Mouse (Mus musculus): ENCODE measurements around the gene Gm16181. TPM values are rescaled to one million over a fixed set of nuclear protein-coding genes. Genes with fewer than 3 reads are reported as not detected.

Gm16181 gene
- total RNA-seq, 4 experiments from 2014 or later = not detected

GRCm38 (mm10) chr17:35249451-35250197 is 29.0 kb downstream of the Gm16181 start:
- no peak for DNase-seq (ENCODE audit: low spot score in 2 of 2)

GRCm38 (mm10) chr17:35250348-35251120 is 29.9 kb downstream of the Gm16181 start:
- DNase-seq (ENCODE audit: low spot score in 2 of 2) = no peak

DNA sequence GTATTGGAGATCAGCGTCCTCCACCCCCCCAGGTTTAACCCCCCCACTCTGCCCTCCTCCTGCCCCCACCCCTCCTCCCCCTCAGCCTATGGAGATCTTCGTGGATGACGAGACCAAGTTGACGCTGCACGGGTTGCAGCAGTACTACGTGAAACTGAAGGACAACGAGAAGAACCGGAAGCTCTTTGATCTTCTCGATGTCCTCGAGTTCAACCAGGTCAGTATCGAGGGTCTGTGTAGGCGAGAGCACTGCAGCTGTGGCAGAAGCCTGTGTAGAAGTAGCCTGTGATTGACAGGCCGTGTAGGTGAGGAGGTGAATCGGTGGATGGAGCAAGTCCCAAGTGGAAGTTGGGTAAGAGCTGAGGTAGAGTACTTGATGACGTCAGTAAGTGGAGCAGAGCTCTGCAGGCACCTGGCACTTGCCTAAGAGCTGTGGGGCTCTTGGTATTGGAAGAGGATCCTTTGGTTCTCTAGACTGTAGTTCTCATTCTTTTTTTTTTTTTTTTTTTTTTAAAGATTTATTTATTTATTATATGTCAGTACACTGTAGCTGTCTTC is 30.6 kb downstream of the Gm16181 start:
- no peak for DNase-seq (ENCODE audit: low spot score in 2 of 2)

GRCm38 (mm10) chr17:35251981-35252380 is 31.3 kb downstream of the Gm16181 start:
- DNase-seq (ENCODE audit: low spot score in 2 of 2) = no peak

DNA sequence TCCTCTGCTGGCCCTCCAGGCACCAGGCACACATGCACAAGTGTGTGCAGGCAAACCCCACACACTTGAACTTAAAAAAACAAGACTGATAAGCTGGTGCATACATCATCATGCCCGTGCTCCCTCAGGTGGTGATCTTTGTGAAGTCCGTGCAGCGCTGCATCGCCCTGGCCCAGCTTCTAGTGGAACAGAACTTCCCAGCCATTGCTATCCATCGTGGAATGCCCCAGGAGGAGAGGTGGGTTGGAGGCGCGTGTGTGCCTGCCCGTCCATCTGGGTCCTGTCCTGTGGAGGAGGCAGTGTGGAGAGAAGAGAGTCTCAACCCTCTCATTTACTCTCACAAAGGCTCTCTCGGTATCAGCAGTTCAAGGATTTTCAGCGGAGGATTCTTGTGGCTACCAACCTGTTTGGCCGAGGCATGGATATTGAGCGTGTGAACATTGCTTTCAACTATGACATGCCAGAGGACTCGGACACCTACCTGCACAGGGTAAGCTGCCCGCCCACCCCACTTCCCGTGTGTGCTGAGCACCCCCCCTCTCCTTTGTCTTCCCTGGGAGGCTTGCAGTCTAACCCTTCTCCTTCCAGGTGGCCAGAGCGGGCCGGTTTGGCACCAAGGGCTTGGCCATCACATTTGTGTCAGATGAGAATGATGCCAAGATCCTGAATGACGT is 32.1 kb downstream of the Gm16181 start:
- DNase-seq (ENCODE audit: low spot score in 2 of 2) = no peak

DNA sequence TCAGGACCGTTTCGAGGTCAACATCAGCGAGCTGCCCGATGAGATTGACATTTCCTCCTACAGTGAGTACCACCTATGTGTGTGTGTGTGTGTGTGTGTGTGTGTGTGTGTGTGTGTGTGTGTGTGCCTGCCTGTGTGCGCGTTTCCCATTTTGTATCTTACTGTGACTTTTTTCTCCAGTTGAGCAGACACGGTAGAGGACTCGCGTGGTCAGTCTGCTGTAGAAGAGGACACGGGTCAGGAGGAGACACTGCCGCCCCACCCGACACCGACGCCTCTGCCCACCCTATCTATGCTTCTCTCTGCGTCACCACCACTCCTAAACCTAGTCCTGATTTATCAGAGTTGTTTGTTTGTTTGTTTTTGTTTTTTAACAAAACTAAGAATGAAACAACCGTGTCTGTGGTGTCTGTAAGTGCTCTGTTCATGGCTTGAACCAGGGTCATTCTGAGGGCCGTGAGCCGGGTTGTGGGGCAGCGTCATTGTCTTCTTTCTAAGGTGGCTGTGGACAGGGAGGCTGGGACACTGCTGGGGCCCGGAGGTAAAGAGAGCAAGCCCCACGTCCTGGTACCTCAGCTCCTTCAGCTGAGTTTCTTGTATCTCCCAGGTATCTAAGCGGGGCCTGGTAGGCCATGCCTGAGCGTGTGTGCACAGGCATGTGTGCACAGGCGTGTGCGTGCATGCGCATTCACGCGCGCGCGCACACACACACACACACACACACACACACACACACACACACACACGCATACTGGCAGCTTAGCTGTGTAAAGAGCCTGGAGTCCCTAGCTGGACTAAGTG is 32.9 kb downstream of the Gm16181 start:
- no peak for DNase-seq (ENCODE audit: low spot score in 2 of 2)

DNA sequence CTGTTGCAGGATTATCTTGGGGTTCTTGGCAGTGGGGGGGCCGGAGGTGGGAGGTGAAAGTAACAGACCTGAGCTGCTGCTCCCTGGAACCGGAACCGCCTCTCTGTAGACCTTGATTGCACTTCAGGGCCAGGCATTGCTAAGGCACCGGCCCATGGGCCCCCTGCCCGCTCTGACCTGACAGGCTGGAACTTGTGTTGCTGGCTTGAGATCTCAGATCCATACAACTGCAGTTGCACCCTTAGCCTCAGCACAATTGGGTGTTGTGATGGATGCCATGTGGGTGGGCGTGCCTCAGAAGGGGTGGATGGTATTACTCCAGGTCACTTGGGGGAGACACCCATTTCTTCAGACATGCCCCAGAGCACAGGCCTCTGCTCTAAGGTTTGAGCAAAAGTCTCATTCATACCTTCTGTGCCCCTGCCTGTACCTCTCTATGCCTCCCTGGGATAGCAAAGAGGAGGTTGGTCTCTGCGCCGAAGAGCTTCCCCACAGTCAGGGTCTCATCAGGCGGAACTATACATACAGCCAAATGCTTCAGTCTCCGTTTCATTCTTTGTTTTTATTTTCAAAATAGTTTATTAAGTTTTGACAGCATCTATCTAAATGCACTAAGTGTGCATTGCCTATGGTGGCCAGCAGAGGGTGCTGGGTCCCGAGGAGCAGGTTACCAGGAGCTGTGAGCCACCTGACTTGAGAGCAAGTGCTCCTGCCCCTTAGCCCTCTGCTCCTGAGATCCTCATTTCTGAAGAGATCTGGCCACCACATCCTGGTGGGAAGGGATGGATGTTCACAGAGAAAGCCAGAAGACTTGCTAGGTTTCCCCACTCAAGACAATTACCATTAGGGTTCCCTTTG is 33.8 kb downstream of the Gm16181 start:
- DNase-seq (ENCODE audit: low spot score in 2 of 2) = no peak

DNA sequence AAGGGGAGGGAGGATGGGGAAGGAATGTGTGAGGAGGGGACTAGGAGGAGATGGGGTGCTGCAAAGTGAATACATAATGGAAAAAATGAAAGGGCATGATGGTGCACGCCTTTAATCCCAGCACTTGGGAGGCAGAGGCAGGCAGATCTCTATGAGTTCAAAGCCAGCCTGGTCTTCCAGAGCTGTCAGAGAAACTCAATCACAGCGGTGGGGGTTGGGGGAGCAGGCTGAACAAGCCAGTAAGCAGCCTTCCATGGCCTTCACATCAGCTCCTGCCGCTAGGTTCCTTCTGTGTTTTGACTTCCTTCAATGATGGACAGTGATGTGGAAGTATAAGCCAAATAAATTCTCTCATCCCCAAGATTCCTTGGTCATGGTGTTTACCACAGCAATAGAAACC is 34.7 kb downstream of the Gm16181 start:
- DNase-seq (ENCODE audit: low spot score in 2 of 2) = no peak

GRCm38 (mm10) chr17:35255704-35256103 is 35.1 kb downstream of the Gm16181 start:
- no peak for DNase-seq (ENCODE audit: low spot score in 2 of 2)

- DNase-seq (ENCODE audit: low spot score in 2 of 2) = no peak
These were observed 36.7 kb downstream of the Gm16181 start for GRCm38 (mm10) chr17:35257378-35257777.

DNA sequence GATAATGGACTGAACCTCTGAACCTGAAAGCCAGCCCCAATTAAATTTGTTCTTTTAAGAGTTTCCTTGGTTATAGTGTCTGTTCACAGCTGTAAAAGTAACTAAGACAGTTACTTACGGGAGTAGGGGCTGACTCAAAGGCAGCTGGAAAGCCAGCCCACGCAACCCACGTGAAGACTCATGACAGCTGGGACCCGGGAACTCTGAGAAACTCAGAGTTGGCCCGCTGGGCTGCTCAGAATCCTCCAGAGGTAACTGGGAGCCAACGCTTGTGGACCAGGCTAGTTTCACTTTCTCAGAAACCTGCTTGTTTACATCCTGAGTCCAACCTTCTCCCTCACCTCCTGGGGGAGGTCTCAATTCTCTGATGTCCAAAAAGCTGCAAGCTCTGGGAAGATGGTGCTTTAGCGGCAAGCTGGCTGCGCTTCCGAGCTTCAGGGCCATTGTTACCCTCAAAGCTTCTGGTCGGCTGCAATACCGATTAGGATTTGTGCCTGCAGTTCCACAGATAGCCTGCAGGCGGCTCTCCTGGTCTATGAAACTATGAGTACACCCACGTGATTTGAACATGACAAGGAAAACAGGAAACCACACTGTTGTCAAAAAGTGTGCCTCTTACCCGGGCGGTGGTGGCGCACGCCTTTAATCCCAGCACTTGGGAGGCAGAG is 37.3 kb downstream of the Gm16181 start:
- DNase-seq (ENCODE audit: low spot score in 2 of 2) = peak; percentile 91 to 98

- DNase-seq (ENCODE audit: low spot score in 2 of 2) = no peak
These were observed 38.2 kb downstream of the Gm16181 start for GRCm38 (mm10) chr17:35258492-35259478.

DNA sequence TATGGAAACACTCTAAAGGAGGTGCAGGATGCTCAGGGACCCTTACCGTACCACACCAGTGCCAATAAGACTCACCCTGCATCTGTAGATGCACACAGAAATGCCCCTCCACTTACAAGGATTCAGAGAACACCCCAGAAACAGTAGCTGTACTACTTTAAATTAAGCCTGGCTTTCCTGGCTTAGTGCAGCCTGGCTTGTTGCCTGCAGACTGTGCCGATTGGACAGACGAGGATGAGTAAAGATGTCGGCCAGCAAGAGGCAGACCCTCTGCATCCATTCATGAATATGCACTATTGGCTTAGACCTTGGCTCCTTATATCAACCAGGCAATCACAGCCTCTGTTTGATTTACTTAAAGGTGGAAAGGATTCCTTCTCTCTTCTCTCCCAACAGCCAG is 39.0 kb downstream of the Gm16181 start:
- no peak for DNase-seq (ENCODE audit: low spot score in 2 of 2)

- no peak for DNase-seq (ENCODE audit: low spot score in 2 of 2)
These were observed 41.0 kb downstream of the Gm16181 start for GRCm38 (mm10) chr17:35261651-35262050.

GRCm38 (mm10) chr17:35262664-35263522 is 42.3 kb downstream of the Gm16181 start, which contains the start of gene H2-D1:
H2-D1 (plus strand) TSS chr17:35262730.
- peak; percentile 89 to 97 for DNase-seq (ENCODE audit: low spot score in 2 of 2)

DNA sequence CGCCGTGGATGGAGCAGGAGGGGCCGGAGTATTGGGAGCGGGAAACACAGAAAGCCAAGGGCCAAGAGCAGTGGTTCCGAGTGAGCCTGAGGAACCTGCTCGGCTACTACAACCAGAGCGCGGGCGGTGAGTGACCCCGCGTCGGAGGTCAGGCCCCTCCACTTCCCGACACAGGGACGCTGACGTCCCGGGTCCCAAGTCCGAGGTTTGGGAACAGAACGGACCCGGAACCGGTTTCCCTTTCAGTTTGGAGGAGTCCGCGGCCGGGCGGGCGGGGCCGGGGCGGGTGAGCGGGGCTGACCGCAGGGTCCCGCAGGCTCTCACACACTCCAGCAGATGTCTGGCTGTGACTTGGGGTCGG is 42.9 kb downstream of the Gm16181 start:
- DNase-seq (ENCODE audit: low spot score in 2 of 2) = no peak

DNA sequence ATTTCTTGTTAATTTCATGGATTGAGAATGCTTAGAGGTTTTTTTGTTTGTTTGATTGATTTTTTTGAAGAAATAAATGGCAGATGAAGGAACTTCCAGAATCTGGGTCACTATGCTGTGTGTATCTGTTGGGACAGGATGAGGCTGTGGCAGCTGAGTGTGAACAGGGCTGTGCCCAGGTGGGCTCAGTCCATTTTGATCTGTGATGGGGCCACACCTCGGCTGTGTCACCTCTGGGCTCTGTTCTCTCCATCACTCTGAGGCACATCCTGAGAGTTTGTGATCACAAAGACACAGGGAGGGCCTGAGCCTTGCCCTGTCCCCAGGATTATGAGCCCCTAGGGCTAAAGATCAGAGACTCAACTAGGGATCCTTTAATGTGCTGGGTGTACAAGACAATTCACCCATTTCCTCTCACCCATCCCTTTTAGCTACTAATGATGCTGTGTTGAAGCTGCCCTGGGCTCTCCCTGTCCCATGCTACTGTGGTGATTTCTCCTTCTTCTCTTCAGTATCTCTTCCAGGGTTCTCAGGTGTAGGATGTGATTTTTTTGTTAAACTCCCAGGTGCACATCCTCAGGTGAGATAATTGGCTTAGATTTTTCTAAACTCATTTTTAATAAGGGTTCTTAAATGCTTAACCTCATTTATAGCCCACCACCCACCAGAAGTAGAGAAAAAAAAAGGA is 46.9 kb downstream of the Gm16181 start:
- no peak for DNase-seq (ENCODE audit: low spot score in 2 of 2)

All from layer of hippocampus, adult 8-10 months (tissue).